Mouse (Mus musculus): ENCODE data around the gene Gm14214.

DNA sequence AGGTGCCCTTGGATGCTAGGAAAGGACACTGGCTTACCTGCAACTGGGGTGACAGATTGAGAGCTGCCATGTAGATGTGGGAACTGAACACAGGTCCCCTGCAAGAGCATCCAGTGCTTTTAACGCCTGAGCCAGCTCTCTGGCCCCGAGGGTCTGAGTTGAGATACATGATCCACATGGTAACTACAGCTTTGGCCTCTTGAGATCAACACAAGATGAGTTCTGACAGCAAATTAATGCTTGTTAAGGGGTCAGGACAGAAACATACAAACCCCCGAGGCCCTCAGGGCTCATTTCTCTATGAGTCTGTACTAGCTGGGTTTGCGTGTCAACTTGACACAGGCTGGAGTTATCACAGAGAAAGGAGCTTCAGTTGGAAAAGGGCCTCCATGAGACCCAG, 25.9 kb downstream of the Gm14214 start:
- TF ChIP-seq POLR2A (IDR thresholded peaks at IDR 0.05; ENCODE audit: extremely low read depth, insufficient read depth, low read length) (no peak), CTCF (IDR thresholded peaks at IDR 0.05; ENCODE audit: low read depth, low read length) (no peak)

Measured in liver, adult 2 months (tissue).